Mouse (Mus musculus): ENCODE data around the gene Kiss1r.

The Kiss1r gene

GRCm38 (mm10) chr10:79897316-79898245 is 19.2 kb upstream of the Kiss1r start:
- WGBS: 66% methylated on average over 20 of the region's 20 CpGs

- 21% methylated on average over 2 of the region's 2 CpGs for WGBS
These were observed 15.8 kb upstream of the Kiss1r start for GRCm38 (mm10) chr10:79900951-79901410.

GRCm38 (mm10) chr10:79906712-79907111 is 10.1 kb upstream of the Kiss1r start:
- WGBS: 94% methylated on average over 9 of the region's 9 CpGs

GRCm38 (mm10) chr10:79907415-79907814 is 9.4 kb upstream of the Kiss1r start:
- WGBS: 94% methylated on average over 10 of the region's 10 CpGs

- WGBS: 1% methylated on average over 52 of the region's 52 CpGs
These were observed 8.3 kb upstream of the Kiss1r start, which contains the start of gene Med16 for GRCm38 (mm10) chr10:79908167-79909091. Med16 (minus strand) TSS chr10:79908923.

GRCm38 (mm10) chr10:79909092-79909922 is 7.5 kb upstream of the Kiss1r start:
- 16% methylated on average over 14 of the region's 14 CpGs for WGBS

GRCm38 (mm10) chr10:79910556-79910955 is 6.2 kb upstream of the Kiss1r start, which contains the start of gene Gm26602:
Gm26602 (plus strand) TSS chr10:79910856.
- WGBS: 92% methylated on average over 4 of the region's 4 CpGs

- WGBS: 76% methylated on average over 20 of the region's 20 CpGs
These were observed 4.4 kb upstream of the Kiss1r start for GRCm38 (mm10) chr10:79912412-79912811.

- WGBS: 64% methylated on average over 9 of the region's 11 CpGs
These were observed 2.4 kb upstream of the Kiss1r start for GRCm38 (mm10) chr10:79914131-79914947.

GRCm38 (mm10) chr10:79914948-79915596 is 1.7 kb upstream of the Kiss1r start:
- WGBS: 46% methylated on average over 7 of the region's 7 CpGs

GRCm38 (mm10) chr10:79916081-79916480 is 690 bp upstream of the Kiss1r start:
- 5% methylated on average over 8 of the region's 8 CpGs for WGBS

- WGBS: 63% methylated on average over 5 of the region's 5 CpGs
These were observed 845 bp downstream of the Kiss1r start for GRCm38 (mm10) chr10:79917532-79918100.

- WGBS: 21% methylated on average over 35 of the region's 35 CpGs
These were observed 1.7 kb downstream of the Kiss1r start for GRCm38 (mm10) chr10:79918231-79919078.

- 16% methylated on average over 21 of the region's 21 CpGs for WGBS
These were observed 2.6 kb downstream of the Kiss1r start for GRCm38 (mm10) chr10:79919251-79919849.

- 29% methylated on average over 26 of the region's 26 CpGs for WGBS
These were observed 3.5 kb downstream of the Kiss1r start for GRCm38 (mm10) chr10:79920056-79920890.

GRCm38 (mm10) chr10:79920958-79921535 is 4.3 kb downstream of the Kiss1r start, which contains the start of gene R3hdm4:
R3hdm4 (minus strand) TSS chr10:79921208.
- WGBS: 8% methylated on average over 41 of the region's 41 CpGs

GRCm38 (mm10) chr10:79921572-79921971 is 4.8 kb downstream of the Kiss1r start:
- 18% methylated on average over 34 of the region's 34 CpGs for WGBS

All from cerebral cortex, adult 2 months (tissue).